Mouse (Mus musculus): ENCODE data around the gene D630003M21Rik. TPM values are rescaled to one million over a fixed set of nuclear protein-coding genes. Genes with fewer than 3 reads are reported as not detected.

Gene D630003M21Rik
- polyA plus RNA-seq, 1 experiment: 2.3 TPM

DNA sequence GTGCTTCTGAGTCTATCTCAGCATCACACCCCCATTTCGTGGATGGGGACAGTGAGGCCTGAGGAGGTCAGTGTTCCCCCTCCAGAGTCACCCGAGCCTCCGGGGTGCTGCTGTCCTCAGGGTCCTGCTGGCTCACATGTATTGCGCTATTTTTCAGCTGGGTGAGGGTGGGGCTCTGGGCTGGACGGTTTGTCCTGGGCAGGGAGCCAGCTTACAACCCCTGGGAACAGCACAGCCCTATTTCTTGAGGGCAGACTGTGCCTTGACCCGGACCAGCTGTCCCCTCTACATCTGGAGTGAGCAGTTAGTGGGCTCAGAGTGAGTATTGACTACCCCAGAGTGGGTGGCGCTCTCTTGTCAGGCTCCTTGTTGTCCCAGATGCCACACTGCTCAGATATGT, 37.9 kb downstream of the D630003M21Rik start:
- no peak overlapping the region for H3K27ac ChIP-seq (ENCODE audit: insufficient read depth, low read length)
- WGBS: 40% methylated on average over 7 of the region's 7 CpGs
- no peak overlapping the region for H3K4me3 ChIP-seq (replicated peaks; ENCODE audit: insufficient read depth, low read depth, low read length)
- no peaks in the 10 kb centered on the region for H3K4me1 ChIP-seq (ENCODE audit: control insufficient read depth, insufficient read depth, low read length)
- no peak for DNase-seq
- TF ChIP-seq POLR2A (IDR thresholded peaks at IDR 0.05; ENCODE audit: borderline replicate concordance, insufficient read depth, low read length) (no peak), CTCF (IDR thresholded peaks at IDR 0.05; ENCODE audit: borderline replicate concordance, insufficient read depth, low read depth, low read length) (no peak)
- H3K27me3 ChIP-seq (ENCODE audit: control insufficient read depth, insufficient read depth, low read length): no peaks in the 10 kb centered on the region

DNA sequence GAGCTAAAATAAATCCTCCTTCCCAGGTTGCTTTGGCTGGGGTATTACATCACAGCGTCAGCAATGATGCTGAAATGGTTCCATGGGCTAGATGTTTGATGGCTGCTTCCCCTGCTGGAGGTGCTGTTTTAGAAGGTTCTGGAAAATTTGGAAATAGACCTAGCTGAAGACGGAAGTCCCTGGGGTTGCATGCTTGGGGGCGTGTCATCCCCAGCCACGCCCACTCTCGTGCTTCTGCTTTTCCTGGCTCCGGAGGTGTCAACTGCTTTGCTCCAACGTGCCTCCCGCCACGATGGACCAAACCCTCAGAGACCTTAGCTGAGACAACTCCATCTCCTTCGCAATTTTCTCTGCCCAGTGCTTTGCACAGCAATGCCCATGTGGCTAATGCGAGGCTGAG, 39.6 kb downstream of the D630003M21Rik start:
- no peak for TF ChIP-seq POLR2A (IDR thresholded peaks at IDR 0.05; ENCODE audit: borderline replicate concordance, insufficient read depth, low read length)
- TF ChIP-seq CTCF (IDR thresholded peaks at IDR 0.05; ENCODE audit: borderline replicate concordance, insufficient read depth, low read depth, low read length): no peak
- no peaks in the 10 kb centered on the region for H3K27me3 ChIP-seq (ENCODE audit: control insufficient read depth, insufficient read depth, low read length)
- DNase-seq: no peak
- H3K4me1 ChIP-seq (ENCODE audit: control insufficient read depth, insufficient read depth, low read length): no peaks in the 10 kb centered on the region
- 78% methylated on average over 11 of the region's 11 CpGs for WGBS
- no peak overlapping the region for H3K27ac ChIP-seq (ENCODE audit: insufficient read depth, low read length)
- no peak overlapping the region for H3K4me3 ChIP-seq (replicated peaks; ENCODE audit: insufficient read depth, low read depth, low read length)

DNA sequence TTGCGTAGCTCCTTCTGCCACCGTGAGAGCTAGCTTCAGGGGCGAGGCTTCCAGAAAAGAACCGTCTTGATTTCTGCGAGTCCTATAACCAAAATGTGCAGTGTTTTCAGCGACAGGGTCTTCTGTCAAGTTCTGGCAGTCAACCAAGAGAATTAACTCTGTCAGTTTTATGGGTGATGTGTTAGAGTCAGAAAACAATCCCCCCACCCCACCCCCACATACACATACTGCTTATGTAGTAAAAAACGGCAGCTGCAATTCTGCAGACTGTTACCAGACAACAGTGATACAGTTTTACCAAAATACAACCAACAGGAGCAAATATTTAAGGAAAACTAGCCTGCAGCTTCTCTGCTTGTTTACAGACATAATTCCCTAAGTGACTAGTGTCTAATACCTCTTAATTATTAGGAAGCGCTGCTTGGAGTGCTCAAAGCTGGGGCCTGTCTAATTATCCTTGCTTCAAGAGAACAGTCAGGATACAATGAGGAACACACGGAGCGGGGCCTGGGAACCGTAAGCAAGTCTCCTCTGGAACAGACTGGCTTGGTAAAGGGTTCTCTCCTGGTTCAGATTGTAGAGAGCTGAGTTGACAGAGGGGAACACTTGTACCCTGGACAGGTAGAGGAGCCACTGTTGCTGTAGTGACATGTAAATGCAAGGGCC, 42.7 kb downstream of the D630003M21Rik start:
- Histone ChIP-seq H3K4me3 (replicated peaks; ENCODE audit: insufficient read depth, low read depth, low read length) (no peak overlapping the region), H3K4me1 (ENCODE audit: control insufficient read depth, insufficient read depth, low read length) (no peaks in the 10 kb centered on the region), H3K27me3 (ENCODE audit: control insufficient read depth, insufficient read depth, low read length) (no peaks in the 10 kb centered on the region), H3K27ac (ENCODE audit: insufficient read depth, low read length) (no peak overlapping the region)
- TF ChIP-seq POLR2A (IDR thresholded peaks at IDR 0.05; ENCODE audit: borderline replicate concordance, insufficient read depth, low read length): no peak
- no peak for TF ChIP-seq CTCF (IDR thresholded peaks at IDR 0.05; ENCODE audit: borderline replicate concordance, insufficient read depth, low read depth, low read length)
- WGBS: 74% methylated on average over 11 of the region's 11 CpGs
- no peak for DNase-seq

DNA sequence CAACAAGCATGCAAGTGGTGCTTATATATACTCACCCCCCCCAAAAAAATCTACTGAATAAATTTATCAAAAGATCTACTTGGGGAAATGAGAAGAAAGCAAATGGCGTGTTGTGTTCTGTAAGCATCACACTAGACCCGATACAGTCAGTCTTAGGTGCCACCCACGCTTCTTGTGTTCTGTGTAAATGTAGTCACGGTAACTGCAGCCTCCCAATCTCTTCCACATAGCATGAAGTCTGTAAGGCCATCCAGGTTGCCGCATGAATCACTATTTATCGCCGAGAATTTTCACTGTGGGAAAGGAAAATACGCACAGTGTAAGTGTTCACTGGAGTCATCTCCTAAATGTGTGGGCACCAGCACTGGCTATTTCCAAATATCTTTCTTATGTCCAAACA, 45.8 kb downstream of the D630003M21Rik start:
- Histone ChIP-seq H3K27me3 (ENCODE audit: control insufficient read depth, insufficient read depth, low read length) (no peaks in the 10 kb centered on the region), H3K27ac (ENCODE audit: insufficient read depth, low read length) (no peak overlapping the region), H3K4me3 (replicated peaks; ENCODE audit: insufficient read depth, low read depth, low read length) (no peak overlapping the region), H3K4me1 (ENCODE audit: control insufficient read depth, insufficient read depth, low read length) (peaks cover 8% of the 10 kb centered on the region)
- no peak for DNase-seq
- TF ChIP-seq CTCF (IDR thresholded peaks at IDR 0.05; ENCODE audit: borderline replicate concordance, insufficient read depth, low read depth, low read length) (no peak), POLR2A (IDR thresholded peaks at IDR 0.05; ENCODE audit: borderline replicate concordance, insufficient read depth, low read length) (no peak)
- WGBS: 92% methylated on average over 8 of the region's 8 CpGs

DNA sequence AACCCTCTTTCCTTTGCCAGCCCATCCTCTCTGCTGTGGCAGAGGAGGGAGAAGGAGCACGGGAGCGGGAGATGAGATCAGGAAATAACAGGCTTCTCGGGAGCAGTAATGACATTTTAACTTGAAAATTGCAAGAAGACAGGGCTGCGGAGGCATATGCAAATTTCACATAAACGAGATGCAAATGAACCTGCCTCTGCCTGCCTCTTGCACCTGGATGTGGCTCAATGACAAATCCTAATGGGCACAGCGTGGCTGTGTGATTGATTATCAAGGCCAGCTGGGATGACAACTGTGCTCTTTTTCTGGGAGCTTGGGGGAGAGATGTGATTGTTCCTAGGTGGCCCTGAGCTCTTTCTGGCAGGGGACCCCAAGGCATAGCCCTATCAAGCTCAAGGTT, 47.1 kb downstream of the D630003M21Rik start:
- WGBS: 78% methylated on average over 6 of the region's 6 CpGs
- no peak overlapping the region for H3K27ac ChIP-seq (ENCODE audit: insufficient read depth, low read length)
- no peak for TF ChIP-seq CTCF (IDR thresholded peaks at IDR 0.05; ENCODE audit: borderline replicate concordance, insufficient read depth, low read depth, low read length)
- TF ChIP-seq POLR2A (IDR thresholded peaks at IDR 0.05; ENCODE audit: borderline replicate concordance, insufficient read depth, low read length): no peak
- H3K27me3 ChIP-seq (ENCODE audit: control insufficient read depth, insufficient read depth, low read length): no peaks in the 10 kb centered on the region
- peaks cover 8% of the 10 kb centered on the region for H3K4me1 ChIP-seq (ENCODE audit: control insufficient read depth, insufficient read depth, low read length)
- no peak for DNase-seq
- no peak overlapping the region for H3K4me3 ChIP-seq (replicated peaks; ENCODE audit: insufficient read depth, low read depth, low read length)

DNA sequence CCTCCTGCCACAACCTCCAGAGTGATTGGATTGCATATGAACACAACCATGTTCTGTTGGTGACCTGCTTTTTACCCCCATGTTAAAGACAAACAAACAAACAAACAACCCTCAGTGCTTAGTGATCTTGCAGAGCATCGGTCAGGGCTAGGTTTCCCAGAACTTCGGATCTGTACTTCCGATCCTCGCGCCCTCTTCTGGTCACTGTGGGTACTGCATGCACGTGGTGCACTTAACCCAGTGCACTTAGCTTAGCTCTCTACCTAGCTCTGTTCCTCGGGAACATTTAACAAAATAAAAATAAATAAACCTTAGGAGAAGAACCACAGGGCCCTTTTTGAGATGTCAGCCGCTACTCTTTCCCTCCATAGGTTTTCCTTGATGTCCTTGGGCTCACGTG, 48.2 kb downstream of the D630003M21Rik start:
- TF ChIP-seq POLR2A (IDR thresholded peaks at IDR 0.05; ENCODE audit: borderline replicate concordance, insufficient read depth, low read length) (no peak), CTCF (IDR thresholded peaks at IDR 0.05; ENCODE audit: borderline replicate concordance, insufficient read depth, low read depth, low read length) (peak; percentile 55)
- Histone ChIP-seq H3K27me3 (ENCODE audit: control insufficient read depth, insufficient read depth, low read length) (no peaks in the 10 kb centered on the region), H3K4me1 (ENCODE audit: control insufficient read depth, insufficient read depth, low read length) (peaks cover 8% of the 10 kb centered on the region), H3K4me3 (replicated peaks; ENCODE audit: insufficient read depth, low read depth, low read length) (no peak overlapping the region), H3K27ac (ENCODE audit: insufficient read depth, low read length) (no peak overlapping the region)
- peak in 1 of 2 experiments; percentile 25 for DNase-seq
- 52% methylated on average over 9 of the region's 9 CpGs for WGBS

DNA sequence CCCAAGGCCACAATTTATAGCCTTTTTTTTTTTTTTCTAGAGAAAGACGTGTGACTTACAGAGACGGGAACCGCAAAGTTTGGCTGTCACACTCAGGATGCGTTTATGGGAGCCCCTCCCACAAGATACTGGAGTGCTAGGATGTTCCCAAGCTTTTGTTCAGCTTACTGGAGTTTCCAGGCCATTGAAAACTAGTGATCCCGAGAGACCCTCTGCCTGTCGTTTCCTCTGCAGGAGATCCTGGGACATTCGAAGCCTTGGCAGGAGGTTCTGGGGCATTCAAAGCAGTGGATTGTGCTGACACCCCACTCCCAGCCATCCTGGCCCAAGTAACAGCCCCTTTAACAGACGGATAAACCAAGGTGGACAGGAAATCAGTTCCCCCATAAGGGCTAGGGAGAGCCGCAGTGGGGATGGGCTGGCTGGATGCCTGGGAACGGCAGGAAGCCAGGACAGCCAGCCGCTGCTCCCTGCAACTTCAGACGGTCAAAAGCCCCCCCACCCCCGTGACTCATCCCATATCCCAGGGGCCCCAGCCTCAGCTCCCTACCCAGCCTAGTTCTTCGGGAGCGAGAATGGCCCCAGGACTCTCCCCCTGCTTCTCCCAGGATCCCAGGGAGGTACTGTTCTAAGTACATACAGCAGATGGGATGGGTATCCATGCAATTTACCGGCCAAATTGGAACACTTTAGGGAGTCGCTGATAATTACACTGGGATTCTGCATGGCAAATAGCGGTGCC, 49.5 kb downstream of the D630003M21Rik start:
- 11% methylated on average over 18 of the region's 18 CpGs for WGBS
- Histone ChIP-seq H3K27ac (ENCODE audit: insufficient read depth, low read length) (no peak overlapping the region), H3K4me1 (ENCODE audit: control insufficient read depth, insufficient read depth, low read length) (peaks cover 13% of the 10 kb centered on the region), H3K27me3 (ENCODE audit: control insufficient read depth, insufficient read depth, low read length) (no peaks in the 10 kb centered on the region), H3K4me3 (replicated peaks; ENCODE audit: insufficient read depth, low read depth, low read length) (no peak overlapping the region)
- TF ChIP-seq CTCF (IDR thresholded peaks at IDR 0.05; ENCODE audit: borderline replicate concordance, insufficient read depth, low read depth, low read length): no peak
- TF ChIP-seq POLR2A (IDR thresholded peaks at IDR 0.05; ENCODE audit: borderline replicate concordance, insufficient read depth, low read length): no peak
- peak; percentile 38 to 56 for DNase-seq
